9 mouse cellular contexts compared by ENCODE assay signal in the genomic region with DNA sequence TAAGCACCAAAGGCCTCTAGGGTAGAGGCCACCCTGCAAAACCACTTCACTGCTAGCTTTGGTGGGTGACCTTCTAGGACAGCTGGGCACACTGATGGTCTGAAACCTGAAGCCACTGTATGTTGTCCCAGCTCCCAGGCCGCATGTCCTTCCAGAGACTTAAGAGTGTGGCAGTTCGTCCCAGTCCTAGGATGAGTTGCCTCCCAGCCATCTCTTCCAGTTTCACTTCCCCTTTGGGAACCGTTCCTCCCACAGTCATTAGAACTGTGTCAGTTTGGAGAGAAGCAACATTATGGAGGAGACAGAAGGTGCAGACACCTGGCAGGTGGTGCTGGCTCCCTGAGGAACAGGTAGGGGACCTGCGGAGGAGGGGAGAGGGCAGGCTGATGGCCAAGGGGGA. TPM values are rescaled to one million over a fixed set of nuclear protein-coding genes. Genes with fewer than 3 reads are reported as not detected.
DNase-seq lines count a peak whose midpoint lies in the region; ATAC-seq and TF ChIP-seq lines count a peak whose summit lies in the region.
"Had no signal": no experiment of that assay in that cellular context is flagged by ENCODE, and none has a peak within 500 bp of the region (broad histone marks: within the 10 kb centered on the region; RNA-seq: fewer than 3 reads in every experiment).

No protein-coding gene starts in this region.

- H3K27ac ChIP-seq in kidney, adult 2 months (ENCODE audit: insufficient read depth, low read depth, low read length) = no peak overlapping the region

- H3K27me3 ChIP-seq in kidney, adult 2 months (replicated peaks; ENCODE audit: control insufficient read depth, insufficient read depth, low read length) = no peaks in the 10 kb centered on the region

- no peaks in the 10 kb centered on the region for H3K36me3 ChIP-seq in kidney, adult 2 months (ENCODE audit: control insufficient read depth, insufficient read depth, low read length)

- 0 out of 2 replicates have a peak, but pooled peaks cover 4% of the 10 kb centered on the region for H3K4me1 ChIP-seq in kidney, adult 2 months (ENCODE audit: control insufficient read depth, insufficient read depth, low read length)

- peak; percentile 75 for ATAC-seq in common myeloid progenitor, adult 5-6 weeks (replicated peaks; ENCODE audit: low read depth, poor library complexity, severe bottlenecking)
- peak; percentile 48 to 70; a peak in 3 of 4 replicates for ATAC-seq in hematopoietic stem cell, adult 5-6 weeks (replicated peaks in 1 of 2; ENCODE audit: insufficient read depth in 1 of 2, low FRiP score in 2 of 2, low TSS enrichment in 1 of 2, low read depth in 1 of 2, poor library complexity in 2 of 2, severe bottlenecking in 2 of 2)

- intact Hi-C loops in left cerebral cortex, postnatal 4 days (cut with DNase I) = no loop called here

- no peak for TF ChIP-seq POLR2A in kidney, adult 2 months (IDR thresholded peaks at IDR 0.05; ENCODE audit: low read depth, low read length)

- DNase-seq in kidney, adult 2 months = no peak
- DNase-seq in kidney, postnatal 4 days = no peak
- peak; percentile 6 for DNase-seq in lung, postnatal 10 days
- DNase-seq in left cerebral cortex, postnatal 4 days = no peak
- DNase-seq in frontal cortex, postnatal 36 days (ENCODE audit: low spot score in 2 of 2) = no peak
- DNase-seq in embryo, embryonic 11 days = no peak
- DNase-seq: cerebellum, adult 9-10 months had no signal

- peak overlapping the region; percentile 36 for H3K4me3 ChIP-seq in kidney, adult 2 months (ENCODE audit: insufficient read depth, low read depth, low read length)

- WGBS in kidney, adult 2 months = 59% methylated on average over 4 of the region's 4 CpGs

- no peak for TF ChIP-seq CTCF in kidney, adult 2 months (conservative IDR thresholded peaks at IDR 0.05; ENCODE audit: insufficient read depth, insufficient read length, low read depth, low read length)

RNA-seq across cellular contexts. Expression of a gene that starts 0.4 kb away (rescaled TPM):
- polyA plus RNA-seq in kidney, adult 2 months (2012; rRNA removed) = 0.16 TPM in 2 replicates
- total RNA-seq in common myeloid progenitor, adult 5-6 weeks (2017) = not detected in 2 replicates
- not detected in 2 replicates for total RNA-seq in hematopoietic stem cell, adult 5-6 weeks (2017)
- not detected for total RNA-seq in left cerebral cortex, postnatal 4 days (2021)

RNA-seq across cellular contexts. Expression of a gene that starts 11.4 kb away (rescaled TPM):
- 43.8 and 47.2 TPM in 2 replicates for polyA plus RNA-seq in kidney, adult 2 months (2012; rRNA removed)
- total RNA-seq in common myeloid progenitor, adult 5-6 weeks (2017) = 84.7 and 110 TPM in 2 replicates
- total RNA-seq in hematopoietic stem cell, adult 5-6 weeks (2017) = 112 and 130 TPM in 2 replicates
- total RNA-seq in left cerebral cortex, postnatal 4 days (2021) = 10 to 100 TPM; 58.3 to 62.8 TPM
